Mouse (Mus musculus): ENCODE measurements around the gene Tbx4.

DNA sequence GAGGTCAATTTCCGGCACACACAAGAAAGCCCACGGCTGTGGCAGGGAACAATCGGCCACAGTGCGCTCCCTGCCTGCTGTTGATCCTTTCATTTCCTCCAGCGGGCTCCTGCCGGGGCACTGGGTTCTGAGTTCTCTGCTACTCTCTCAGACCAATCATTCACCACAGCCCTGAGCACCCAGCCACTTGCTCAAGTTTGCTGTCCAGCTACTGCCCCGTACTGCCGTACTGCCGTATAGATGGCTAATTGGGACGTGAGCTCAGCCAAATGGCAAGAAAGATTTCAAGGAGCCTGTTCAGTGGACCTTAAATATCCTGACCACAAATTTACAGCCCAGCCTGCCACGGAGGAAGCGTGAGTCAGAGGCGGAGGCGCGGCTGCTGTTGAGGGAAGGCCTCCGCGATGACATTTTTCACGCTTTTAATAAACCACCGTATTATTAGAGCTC is 39.1 kb downstream of the Tbx4 start:
- TF ChIP-seq POLR2A (IDR thresholded peaks at IDR 0.05; ENCODE audit: borderline replicate concordance, insufficient read depth, low read length) (no peak), CTCF (IDR thresholded peaks at IDR 0.05; ENCODE audit: borderline replicate concordance, insufficient read depth, low read depth, low read length) (no peak)
